Mouse (Mus musculus): ENCODE results near the gene Fabp7. TPM values are rescaled to one million over a fixed set of nuclear protein-coding genes. Genes with fewer than 3 reads are reported as not detected.

The Fabp7 gene
- polyA plus RNA-seq, 1 experiment, result 1,133 TPM

- no peak for DNase-seq (ENCODE audit: low read depth)
- TF ChIP-seq CTCF (IDR thresholded peaks at IDR 0.05; ENCODE audit: borderline replicate concordance, extremely low read depth, insufficient read depth, insufficient read length), result no peak
- no peak for TF ChIP-seq POLR2A (IDR thresholded peaks at IDR 0.05; ENCODE audit: borderline replicate concordance, extremely low read depth, insufficient read depth, insufficient read length, poor library complexity, severe bottlenecking)
Observed at GRCm38 (mm10) chr10:57763044-57763443, 21.6 kb upstream of the Fabp7 start.

GRCm38 (mm10) chr10:57783289-57784130 is 1.2 kb upstream of the Fabp7 start:
- TF ChIP-seq POLR2A (IDR thresholded peaks at IDR 0.05; ENCODE audit: borderline replicate concordance, extremely low read depth, insufficient read depth, insufficient read length, poor library complexity, severe bottlenecking) (no peak), CTCF (IDR thresholded peaks at IDR 0.05; ENCODE audit: borderline replicate concordance, extremely low read depth, insufficient read depth, insufficient read length) (no peak)
- peak; percentile 85 for DNase-seq (ENCODE audit: low read depth)

GRCm38 (mm10) chr10:57784131-57784875 is 378 bp upstream of the Fabp7 start:
- TF ChIP-seq POLR2A (IDR thresholded peaks at IDR 0.05; ENCODE audit: borderline replicate concordance, extremely low read depth, insufficient read depth, insufficient read length, poor library complexity, severe bottlenecking) (no peak), CTCF (IDR thresholded peaks at IDR 0.05; ENCODE audit: borderline replicate concordance, extremely low read depth, insufficient read depth, insufficient read length) (no peak)
- DNase-seq (ENCODE audit: low read depth), result peak; percentile 98

GRCm38 (mm10) chr10:57785552-57785951 is 871 bp downstream of the Fabp7 start:
- DNase-seq (ENCODE audit: low read depth), result no peak
- TF ChIP-seq POLR2A (IDR thresholded peaks at IDR 0.05; ENCODE audit: borderline replicate concordance, extremely low read depth, insufficient read depth, insufficient read length, poor library complexity, severe bottlenecking) (no peak), CTCF (IDR thresholded peaks at IDR 0.05; ENCODE audit: borderline replicate concordance, extremely low read depth, insufficient read depth, insufficient read length) (no peak)

GRCm38 (mm10) chr10:57792957-57793356 is 8.3 kb downstream of the Fabp7 start:
- TF ChIP-seq CTCF (IDR thresholded peaks at IDR 0.05; ENCODE audit: borderline replicate concordance, extremely low read depth, insufficient read depth, insufficient read length) (no peak), POLR2A (IDR thresholded peaks at IDR 0.05; ENCODE audit: borderline replicate concordance, extremely low read depth, insufficient read depth, insufficient read length, poor library complexity, severe bottlenecking) (no peak)
- DNase-seq (ENCODE audit: low read depth), result no peak

GRCm38 (mm10) chr10:57794018-57794417 is 9.3 kb downstream of the Fabp7 start, which contains the start of gene Smpdl3a:
Gene Smpdl3a, plus strand, starts transcription at chr10:57794335.
- DNase-seq (ENCODE audit: low read depth), result no peak
- TF ChIP-seq CTCF (IDR thresholded peaks at IDR 0.05; ENCODE audit: borderline replicate concordance, extremely low read depth, insufficient read depth, insufficient read length), result no peak
- no peak for TF ChIP-seq POLR2A (IDR thresholded peaks at IDR 0.05; ENCODE audit: borderline replicate concordance, extremely low read depth, insufficient read depth, insufficient read length, poor library complexity, severe bottlenecking)

- TF ChIP-seq CTCF (IDR thresholded peaks at IDR 0.05; ENCODE audit: borderline replicate concordance, extremely low read depth, insufficient read depth, insufficient read length) (no peak), POLR2A (IDR thresholded peaks at IDR 0.05; ENCODE audit: borderline replicate concordance, extremely low read depth, insufficient read depth, insufficient read length, poor library complexity, severe bottlenecking) (no peak)
- DNase-seq (ENCODE audit: low read depth), result peak; percentile 60
Observed at GRCm38 (mm10) chr10:57794491-57795461, 10.1 kb downstream of the Fabp7 start.

- no peak for DNase-seq (ENCODE audit: low read depth)
- TF ChIP-seq POLR2A (IDR thresholded peaks at IDR 0.05; ENCODE audit: borderline replicate concordance, extremely low read depth, insufficient read depth, insufficient read length, poor library complexity, severe bottlenecking), result no peak
- no peak for TF ChIP-seq CTCF (IDR thresholded peaks at IDR 0.05; ENCODE audit: borderline replicate concordance, extremely low read depth, insufficient read depth, insufficient read length)
Observed at GRCm38 (mm10) chr10:57795542-57795941, 10.9 kb downstream of the Fabp7 start.

- peak; percentile 47; the same call in 1 of the 2 replicates for TF ChIP-seq CTCF (IDR thresholded peaks at IDR 0.05; ENCODE audit: borderline replicate concordance, extremely low read depth, insufficient read depth, insufficient read length)
- no peak for TF ChIP-seq POLR2A (IDR thresholded peaks at IDR 0.05; ENCODE audit: borderline replicate concordance, extremely low read depth, insufficient read depth, insufficient read length, poor library complexity, severe bottlenecking)
- DNase-seq (ENCODE audit: low read depth), result peak; percentile 81
Observed at GRCm38 (mm10) chr10:57796057-57796456, 11.4 kb downstream of the Fabp7 start.

GRCm38 (mm10) chr10:57799486-57799885 is 14.8 kb downstream of the Fabp7 start:
- no peak for TF ChIP-seq CTCF (IDR thresholded peaks at IDR 0.05; ENCODE audit: borderline replicate concordance, extremely low read depth, insufficient read depth, insufficient read length)
- TF ChIP-seq POLR2A (IDR thresholded peaks at IDR 0.05; ENCODE audit: borderline replicate concordance, extremely low read depth, insufficient read depth, insufficient read length, poor library complexity, severe bottlenecking), result no peak
- DNase-seq (ENCODE audit: low read depth), result no peak

Data from brain, embryonic 14.5 days (tissue).